Mouse (Mus musculus) G1E-ER4 (cell line): Measurements from ENCODE around the gene Nktr. TPM values are rescaled to one million over a fixed set of nuclear protein-coding genes. Genes with fewer than 3 reads are reported as not detected.

Source experiments
- GATA1 ChIP-seq: IDR thresholded peaks from one replicate; pipeline ENCODE4 v1.8.0; 2012; ENCODE audit warnings: low read length, inconsistent platforms
- polyA plus RNA-seq: library from polyadenylated mRNA; stranded (reverse); fragments of >175 nt; gene quantifications from 2 replicates; pipeline ENCODE4 v1.2.3, GENCODE M21; 2012

Gene Nktr
- polyA plus RNA-seq, 1 experiment: 72.0 TPM

- no peak for TF ChIP-seq GATA1
These were observed 46.3 kb downstream of the Nktr start for GRCm38 (mm10) chr9:121765166-121765855.

GRCm38 (mm10) chr9:121772412-121772811, 53.4 kb downstream of the Nktr start:
- TF ChIP-seq GATA1: no peak

- TF ChIP-seq GATA1: no peak
These were observed 57.0 kb downstream of the Nktr start for GRCm38 (mm10) chr9:121775951-121776350.

- TF ChIP-seq GATA1: no peak
These were observed 57.5 kb downstream of the Nktr start for GRCm38 (mm10) chr9:121776511-121776910.

GRCm38 (mm10) chr9:121777484-121778065, 58.6 kb downstream of the Nktr start, which contains the start of gene Klhl40:
Gene Klhl40 (plus strand): TSS chr9:121777607.
- TF ChIP-seq GATA1: no peak

GRCm38 (mm10) chr9:121778066-121778624, 59.2 kb downstream of the Nktr start:
- TF ChIP-seq GATA1: no peak

- TF ChIP-seq GATA1: no peak
These were observed 65.8 kb downstream of the Nktr start for GRCm38 (mm10) chr9:121784801-121785200.

- no peak for TF ChIP-seq GATA1
These were observed 66.3 kb downstream of the Nktr start for GRCm38 (mm10) chr9:121785261-121785660.

GRCm38 (mm10) chr9:121786359-121786758, 67.4 kb downstream of the Nktr start:
- TF ChIP-seq GATA1: no peak

GRCm38 (mm10) chr9:121791206-121791605, 72.2 kb downstream of the Nktr start:
- no peak for TF ChIP-seq GATA1

- no peak for TF ChIP-seq GATA1
These were observed 73.0 kb downstream of the Nktr start, which contains the start of gene Hhatl for GRCm38 (mm10) chr9:121791757-121792521. Gene Hhatl (minus strand): TSS chr9:121792507.

- TF ChIP-seq GATA1: no peak
These were observed 76.1 kb downstream of the Nktr start for GRCm38 (mm10) chr9:121794972-121795539.

GRCm38 (mm10) chr9:121797722-121798121, 78.8 kb downstream of the Nktr start:
- TF ChIP-seq GATA1: no peak

- TF ChIP-seq GATA1: no peak
These were observed 80.0 kb downstream of the Nktr start for GRCm38 (mm10) chr9:121798887-121799520.

GRCm38 (mm10) chr9:121802747-121803146, 83.8 kb downstream of the Nktr start:
- TF ChIP-seq GATA1: no peak

Other genes with a start within 250 kb of the Nktr start
- gene Cck, start 223.5 kb upstream of the Nktr start, polyA plus RNA-seq: not detected in 2 replicates
- not detected in 2 replicates for gene Lyzl4, start 77.1 kb upstream of the Nktr start, polyA plus RNA-seq
- gene Vipr1, start 76.5 kb upstream of the Nktr start, polyA plus RNA-seq: not detected in 2 replicates
- 8.3 and 10.1 TPM in 2 replicates for gene Sec22c, start 13.7 kb upstream of the Nktr start, polyA plus RNA-seq
- 16.5 and 20.5 TPM in 2 replicates for gene Ss18l2, start 8.8 kb upstream of the Nktr start, polyA plus RNA-seq
- gene Zfp651, start 40.2 kb downstream of the Nktr start, polyA plus RNA-seq: 0.23 and 0.33 TPM in 2 replicates
- gene Klhl40, start 58.4 kb downstream of the Nktr start, polyA plus RNA-seq: not detected in 2 replicates
- gene Hhatl, start 73.3 kb downstream of the Nktr start, polyA plus RNA-seq: not detected in 2 replicates
- 0.04 TPM in 1 of 2 replicates, not detected in the other for gene Ccdc13, start 120.3 kb downstream of the Nktr start, polyA plus RNA-seq
- 73.5 and 107 TPM in 2 replicates for gene Higd1a, start 139.2 kb downstream of the Nktr start, polyA plus RNA-seq
- not detected in 2 replicates for gene Ackr2, start 179.2 kb downstream of the Nktr start, polyA plus RNA-seq
- gene Cyp8b1, start 197.1 kb downstream of the Nktr start, polyA plus RNA-seq: not detected in 2 replicates
- not detected in 2 replicates for gene Fam198a, start 231.8 kb downstream of the Nktr start, polyA plus RNA-seq